Mouse (Mus musculus) heart, adult 8-10 months (tissue): ENCODE measurements at regions not wholly inside any gene's neighbourhood (a gene's known extent, or its start where the extent isn't known, plus 50 kb on each side); places are given as distances from the start of the nearest gene placed in this dataset.

Source experiments
- DNase-seq: peaks from one replicate; pipeline ENCODE4 v3.0.0; 2022; ENCODE audit warnings: low spot score

GRCm38 (mm10) chr9:67610696-67611095, 51.2 kb upstream of the Tln2 start:
- no peak for DNase-seq

- DNase-seq = no peak
Measured at GRCm38 (mm10) chr9:67611676-67612075, 52.2 kb upstream of the Tln2 start.

GRCm38 (mm10) chr9:67612101-67612500, 52.6 kb upstream of the Tln2 start:
- DNase-seq = no peak

- no peak for DNase-seq
Measured at GRCm38 (mm10) chr9:67614068-67614727, 54.7 kb upstream of the Tln2 start.

GRCm38 (mm10) chr9:67616207-67616606, 56.7 kb upstream of the Tln2 start:
- no peak for DNase-seq

- no peak for DNase-seq
Measured at GRCm38 (mm10) chr9:67617341-67618217, 58.1 kb upstream of the Tln2 start.

GRCm38 (mm10) chr9:67620945-67621344, 61.4 kb upstream of the Tln2 start:
- no peak for DNase-seq

- no peak for DNase-seq
Measured at GRCm38 (mm10) chr9:67627196-67627595, 67.7 kb upstream of the Tln2 start.

GRCm38 (mm10) chr9:67629624-67630023, 70.1 kb upstream of the Tln2 start:
- no peak for DNase-seq

GRCm38 (mm10) chr9:67630173-67630572, 70.7 kb upstream of the Tln2 start:
- no peak for DNase-seq

- DNase-seq = no peak
Measured at GRCm38 (mm10) chr9:67631741-67632243, 72.3 kb upstream of the Tln2 start.

- no peak for DNase-seq
Measured at GRCm38 (mm10) chr9:67632521-67633025, 73.1 kb upstream of the Tln2 start.

- DNase-seq = no peak
Measured at GRCm38 (mm10) chr9:67633026-67633741, 73.7 kb upstream of the Tln2 start.

- DNase-seq = peak; percentile 40
Measured at GRCm38 (mm10) chr9:67633761-67634441, 74.4 kb upstream of the Tln2 start.

GRCm38 (mm10) chr9:67646820-67647219, 87.3 kb upstream of the Tln2 start:
- no peak for DNase-seq

- no peak for DNase-seq
Measured at GRCm38 (mm10) chr9:67664773-67665172, 94.5 kb upstream of the C2cd4b start.

GRCm38 (mm10) chr9:67670261-67671020, 88.8 kb upstream of the C2cd4b start:
- DNase-seq = no peak

GRCm38 (mm10) chr9:67676906-67677305, 82.3 kb upstream of the C2cd4b start:
- no peak for DNase-seq

GRCm38 (mm10) chr9:67683367-67683766, 75.9 kb upstream of the C2cd4b start:
- peak; percentile 13 for DNase-seq

- no peak for DNase-seq
Measured at GRCm38 (mm10) chr9:67692396-67692795, 66.8 kb upstream of the C2cd4b start.

- no peak for DNase-seq
Measured at GRCm38 (mm10) chr9:67693716-67694115, 65.5 kb upstream of the C2cd4b start.
